Mouse (Mus musculus): ENCODE measurements at regions not wholly inside any gene's neighbourhood (a gene's known extent, or its start where the extent isn't known, plus 50 kb on each side); places are given as distances from the start of the nearest gene placed in this dataset.
"Not testable (repeated sequence)": the region's sequence is repeated elsewhere in the genome, so short reads cannot be mapped to it uniquely, and the experiment has no call there.

GRCm38 (mm10) chr17:60966401-60966800 is 1914.7 kb downstream of the Efna5 start:
- no peak for DNase-seq

- DNase-seq, result no peak
Measured at GRCm38 (mm10) chr17:60965660-60966059, 1915.5 kb downstream of the Efna5 start.

- DNase-seq, result no peak
Measured at GRCm38 (mm10) chr17:60951464-60951863, 1929.7 kb downstream of the Efna5 start.

- DNase-seq, result no peak
Measured at GRCm38 (mm10) chr17:60937754-60938508, 1924.8 kb upstream of the Nudt12 start.

- DNase-seq, result no peak
Measured at GRCm38 (mm10) chr17:60934223-60934622, 1921.1 kb upstream of the Nudt12 start.

- no peak for DNase-seq
Measured at GRCm38 (mm10) chr17:60925822-60926383, 1912.7 kb upstream of the Nudt12 start.

GRCm38 (mm10) chr17:60882721-60883120 is 1869.5 kb upstream of the Nudt12 start:
- not testable (repeated sequence) for DNase-seq

GRCm38 (mm10) chr17:60857445-60857844 is 1844.3 kb upstream of the Nudt12 start:
- DNase-seq, result no peak

- no peak for DNase-seq
Measured at GRCm38 (mm10) chr17:60854659-60855058, 1841.5 kb upstream of the Nudt12 start.

- DNase-seq, result not testable (repeated sequence)
Measured at GRCm38 (mm10) chr17:60838794-60839193, 1825.6 kb upstream of the Nudt12 start.

- peak in 1 of 2 experiments; percentile 0 for DNase-seq
Measured at GRCm38 (mm10) chr17:60832531-60832930, 1819.4 kb upstream of the Nudt12 start.

GRCm38 (mm10) chr17:60830498-60830897 is 1817.3 kb upstream of the Nudt12 start:
- no peak for DNase-seq

- DNase-seq, result no peak
Measured at GRCm38 (mm10) chr17:60804715-60805449, 1791.7 kb upstream of the Nudt12 start.

GRCm38 (mm10) chr17:60762270-60762669 is 1749.1 kb upstream of the Nudt12 start:
- no peak for DNase-seq

- no peak for DNase-seq
Measured at GRCm38 (mm10) chr17:60761100-60761499, 1747.9 kb upstream of the Nudt12 start.

GRCm38 (mm10) chr17:60742856-60743255 is 1729.7 kb upstream of the Nudt12 start:
- DNase-seq, result no peak

- DNase-seq, result no peak
Measured at GRCm38 (mm10) chr17:60738211-60738610, 1725.0 kb upstream of the Nudt12 start.

- no peak for DNase-seq
Measured at GRCm38 (mm10) chr17:60720138-60720537, 1707.0 kb upstream of the Nudt12 start.

- no peak for DNase-seq
Measured at GRCm38 (mm10) chr17:60717931-60718621, 1704.9 kb upstream of the Nudt12 start.

- no peak for DNase-seq
Measured at GRCm38 (mm10) chr17:60717494-60717893, 1704.3 kb upstream of the Nudt12 start.
